Mouse (Mus musculus): ENCODE data around the gene Pde4a. TPM values are rescaled to one million over a fixed set of nuclear protein-coding genes. Genes with fewer than 3 reads are reported as not detected.
"Not testable (repeated sequence)": the region's sequence is repeated elsewhere in the genome, so short reads cannot be mapped to it uniquely, and the experiment has no call there.

Pde4a gene
- polyA plus RNA-seq, 1 experiment: 9.5 TPM

- H3K9ac ChIP-seq (ENCODE audit: low read depth, poor library complexity, severe bottlenecking): peak within 1 kb of the TSS; percentile 50
- peaks cover 2% of the 10 kb centered on the region for H3K4me1 ChIP-seq (ENCODE audit: control insufficient read depth, insufficient read depth, low read length)
- peak within 1 kb of the TSS; percentile 45 for H3K4me3 ChIP-seq (ENCODE audit: low read depth, low read length)
- no peaks in the 10 kb centered on the region for H3K9me3 ChIP-seq (replicated peaks; ENCODE audit: control insufficient read depth, insufficient read depth, low read length, poor library complexity, severe bottlenecking)
- no peaks in the 10 kb centered on the region for H3K36me3 ChIP-seq (ENCODE audit: control insufficient read depth, insufficient read depth, low read length, poor library complexity, severe bottlenecking)
- TF ChIP-seq EP300 (IDR thresholded peaks at IDR 0.05; ENCODE audit: insufficient read depth, low read depth, low read length) (no peak), CTCF (IDR thresholded peaks at IDR 0.05; ENCODE audit: low read depth, low read length) (no peak), POLR2A (IDR thresholded peaks at IDR 0.05; ENCODE audit: insufficient read depth, low read length) (no peak)
- H3K27me3 ChIP-seq (ENCODE audit: control insufficient read depth, insufficient read depth, low read length, poor library complexity, severe bottlenecking): 0 out of 2 replicates have a peak, but pooled peaks cover 4% of the 10 kb centered on the region
- no peak within 1 kb of the TSS for H3K27ac ChIP-seq (ENCODE audit: insufficient read depth, low read length)
Observed at GRCm38 (mm10) chr9:21248326-21248725, 82.8 kb downstream of the Pde4a start, which contains the start of gene S1pr5. S1pr5 (minus strand) TSS chr9:21248443.

- no peak overlapping the region for H3K27ac ChIP-seq (ENCODE audit: insufficient read depth, low read length)
- H3K4me3 ChIP-seq (ENCODE audit: low read depth, low read length): no peak overlapping the region
- H3K9ac ChIP-seq (ENCODE audit: low read depth, poor library complexity, severe bottlenecking): no peak overlapping the region
- no peaks in the 10 kb centered on the region for H3K27me3 ChIP-seq (ENCODE audit: control insufficient read depth, insufficient read depth, low read length, poor library complexity, severe bottlenecking)
- H3K4me1 ChIP-seq (ENCODE audit: control insufficient read depth, insufficient read depth, low read length): peaks cover 2% of the 10 kb centered on the region
- TF ChIP-seq POLR2A (IDR thresholded peaks at IDR 0.05; ENCODE audit: insufficient read depth, low read length) (no peak), CTCF (IDR thresholded peaks at IDR 0.05; ENCODE audit: low read depth, low read length) (no peak), EP300 (IDR thresholded peaks at IDR 0.05; ENCODE audit: insufficient read depth, low read depth, low read length) (no peak)
- no peaks in the 10 kb centered on the region for H3K36me3 ChIP-seq (ENCODE audit: control insufficient read depth, insufficient read depth, low read length, poor library complexity, severe bottlenecking)
- H3K9me3 ChIP-seq (replicated peaks; ENCODE audit: control insufficient read depth, insufficient read depth, low read length, poor library complexity, severe bottlenecking): no peaks in the 10 kb centered on the region
Observed at GRCm38 (mm10) chr9:21249629-21250508, 84.4 kb downstream of the Pde4a start.

GRCm38 (mm10) chr9:21250509-21250908, 85.0 kb downstream of the Pde4a start:
- Histone ChIP-seq H3K27me3 (ENCODE audit: control insufficient read depth, insufficient read depth, low read length, poor library complexity, severe bottlenecking) (no peaks in the 10 kb centered on the region), H3K4me1 (ENCODE audit: control insufficient read depth, insufficient read depth, low read length) (peaks cover 2% of the 10 kb centered on the region), H3K27ac (ENCODE audit: insufficient read depth, low read length) (no peak overlapping the region), H3K4me3 (ENCODE audit: low read depth, low read length) (no peak overlapping the region), H3K9ac (ENCODE audit: low read depth, poor library complexity, severe bottlenecking) (no peak overlapping the region), H3K9me3 (replicated peaks; ENCODE audit: control insufficient read depth, insufficient read depth, low read length, poor library complexity, severe bottlenecking) (no peaks in the 10 kb centered on the region), H3K36me3 (ENCODE audit: control insufficient read depth, insufficient read depth, low read length, poor library complexity, severe bottlenecking) (no peaks in the 10 kb centered on the region)
- TF ChIP-seq EP300 (IDR thresholded peaks at IDR 0.05; ENCODE audit: insufficient read depth, low read depth, low read length) (no peak), POLR2A (IDR thresholded peaks at IDR 0.05; ENCODE audit: insufficient read depth, low read length) (no peak), CTCF (IDR thresholded peaks at IDR 0.05; ENCODE audit: low read depth, low read length) (no peak)

- Histone ChIP-seq H3K27me3 (ENCODE audit: control insufficient read depth, insufficient read depth, low read length, poor library complexity, severe bottlenecking) (no peaks in the 10 kb centered on the region), H3K9me3 (replicated peaks; ENCODE audit: control insufficient read depth, insufficient read depth, low read length, poor library complexity, severe bottlenecking) (no peaks in the 10 kb centered on the region), H3K27ac (ENCODE audit: insufficient read depth, low read length) (no peak overlapping the region), H3K36me3 (ENCODE audit: control insufficient read depth, insufficient read depth, low read length, poor library complexity, severe bottlenecking) (no peaks in the 10 kb centered on the region), H3K9ac (ENCODE audit: low read depth, poor library complexity, severe bottlenecking) (no peak overlapping the region), H3K4me1 (ENCODE audit: control insufficient read depth, insufficient read depth, low read length) (peaks cover 2% of the 10 kb centered on the region), H3K4me3 (ENCODE audit: low read depth, low read length) (no peak overlapping the region)
- no peak for TF ChIP-seq EP300 (IDR thresholded peaks at IDR 0.05; ENCODE audit: insufficient read depth, low read depth, low read length)
- no peak for TF ChIP-seq CTCF (IDR thresholded peaks at IDR 0.05; ENCODE audit: low read depth, low read length)
- TF ChIP-seq POLR2A (IDR thresholded peaks at IDR 0.05; ENCODE audit: insufficient read depth, low read length): no peak
Observed at GRCm38 (mm10) chr9:21251116-21251735, 85.7 kb downstream of the Pde4a start.

GRCm38 (mm10) chr9:21254690-21255089, 89.2 kb downstream of the Pde4a start:
- Histone ChIP-seq H3K27me3 (ENCODE audit: control insufficient read depth, insufficient read depth, low read length, poor library complexity, severe bottlenecking) (no peaks in the 10 kb centered on the region), H3K36me3 (ENCODE audit: control insufficient read depth, insufficient read depth, low read length, poor library complexity, severe bottlenecking) (no peaks in the 10 kb centered on the region), H3K4me3 (ENCODE audit: low read depth, low read length) (no peak overlapping the region), H3K9me3 (replicated peaks; ENCODE audit: control insufficient read depth, insufficient read depth, low read length, poor library complexity, severe bottlenecking) (no peaks in the 10 kb centered on the region), H3K9ac (ENCODE audit: low read depth, poor library complexity, severe bottlenecking) (no peak overlapping the region), H3K27ac (ENCODE audit: insufficient read depth, low read length) (no peak overlapping the region), H3K4me1 (ENCODE audit: control insufficient read depth, insufficient read depth, low read length) (peaks cover 2% of the 10 kb centered on the region)
- no peak for TF ChIP-seq CTCF (IDR thresholded peaks at IDR 0.05; ENCODE audit: low read depth, low read length)
- no peak for TF ChIP-seq EP300 (IDR thresholded peaks at IDR 0.05; ENCODE audit: insufficient read depth, low read depth, low read length)
- no peak for TF ChIP-seq POLR2A (IDR thresholded peaks at IDR 0.05; ENCODE audit: insufficient read depth, low read length)

GRCm38 (mm10) chr9:21256349-21256748, 90.8 kb downstream of the Pde4a start:
- H3K9ac ChIP-seq (ENCODE audit: low read depth, poor library complexity, severe bottlenecking); H3K36me3 ChIP-seq (ENCODE audit: control insufficient read depth, insufficient read depth, low read length, poor library complexity, severe bottlenecking); H3K4me1 ChIP-seq (ENCODE audit: control insufficient read depth, insufficient read depth, low read length); H3K4me3 ChIP-seq (ENCODE audit: low read depth, low read length); H3K27ac ChIP-seq (ENCODE audit: insufficient read depth, low read length); H3K27me3 ChIP-seq (ENCODE audit: control insufficient read depth, insufficient read depth, low read length, poor library complexity, severe bottlenecking); H3K9me3 ChIP-seq (replicated peaks; ENCODE audit: control insufficient read depth, insufficient read depth, low read length, poor library complexity, severe bottlenecking): not testable (repeated sequence)

All from ES-Bruce4 (cell line).